Mouse (Mus musculus) heart, postnatal 36 days (tissue): ENCODE data around the gene Trak2. TPM values are rescaled to one million over a fixed set of nuclear protein-coding genes. Genes with fewer than 3 reads are reported as not detected.
"Not testable (repeated sequence)": the region's sequence is repeated elsewhere in the genome, so short reads cannot be mapped to it uniquely, and the experiment has no call there.

Source experiments
- DNase-seq, 2 experiments: peaks; one replicate each; pipeline ENCODE4 v3.0.0; 2021 to 2022
- intact Hi-C: fragments of 180-260 bp; cut with DNase I; formaldehyde crosslinking; loops from one replicate; pipeline ENCODE4 v1.15.1; 2025
- total RNA-seq, 2 experiments: library from RNA; stranded (reverse); gene quantifications; 2 replicates each; pipeline ENCODE4 v1.2.3; 2021

Trak2 gene
- total RNA-seq, 2 experiments from 2014 or later = 165 to 186 TPM

- intact Hi-C loops = no loop called here
- no peak for DNase-seq
These were observed 18.4 kb downstream of the Trak2 start for GRCm38 (mm10) chr1:58954578-58955410.

DNA sequence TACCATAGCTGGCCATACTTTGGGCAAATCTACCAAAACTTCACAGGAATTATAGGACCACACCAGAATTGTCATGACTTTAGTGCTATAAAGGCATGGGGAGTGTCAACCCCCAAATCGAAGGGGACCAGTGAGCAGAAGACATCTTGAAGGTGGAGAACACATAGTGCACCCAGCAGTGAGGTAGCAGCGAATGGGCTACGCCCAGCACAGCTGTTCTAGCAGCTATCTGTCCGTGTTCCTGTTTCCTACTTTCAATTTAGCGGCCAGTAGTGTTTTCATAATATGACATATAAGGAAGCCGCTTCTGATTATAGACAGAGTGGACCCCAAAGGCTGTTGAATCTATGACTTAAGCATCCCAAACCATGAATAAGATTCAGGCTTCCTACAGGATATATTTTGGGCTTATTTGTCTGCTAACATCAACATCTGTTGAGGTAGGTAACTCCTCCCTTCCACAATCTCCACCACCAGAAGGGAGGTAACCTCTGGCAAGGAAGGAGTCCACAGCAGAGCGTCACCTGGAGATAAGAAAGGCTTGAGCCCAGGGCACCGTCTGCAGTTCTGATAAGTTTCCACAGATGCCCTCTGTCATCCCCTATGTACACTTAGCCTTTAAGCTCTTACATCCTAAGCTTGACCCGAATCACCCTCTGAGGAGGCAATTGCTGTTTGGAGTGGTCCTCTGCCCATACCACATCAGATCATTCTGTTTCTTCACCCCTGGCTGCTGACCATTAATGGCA lies 19.4 kb downstream of the Trak2 start:
- intact Hi-C loops = no loop called here
- no peak for DNase-seq

DNA sequence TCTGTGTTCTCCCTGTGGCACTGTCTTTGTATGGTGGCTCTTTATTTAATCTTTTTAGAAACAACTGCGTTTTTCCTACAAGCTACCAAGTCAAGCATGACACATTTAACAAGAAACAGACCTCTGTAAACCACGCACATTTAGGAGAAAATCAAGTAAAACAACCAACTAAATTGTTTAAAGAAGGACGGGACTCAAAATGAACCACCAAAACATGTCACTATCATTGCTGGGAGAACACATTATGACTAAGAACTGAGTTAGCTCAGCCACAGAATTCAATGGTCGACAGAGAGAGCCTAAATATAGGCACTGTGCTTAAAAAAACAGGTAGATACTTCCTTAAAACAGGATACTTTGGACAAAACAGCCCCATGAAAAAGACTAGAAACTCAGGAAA lies 20.2 kb downstream of the Trak2 start:
- DNase-seq = no peak
- intact Hi-C loops = no loop called here

DNA sequence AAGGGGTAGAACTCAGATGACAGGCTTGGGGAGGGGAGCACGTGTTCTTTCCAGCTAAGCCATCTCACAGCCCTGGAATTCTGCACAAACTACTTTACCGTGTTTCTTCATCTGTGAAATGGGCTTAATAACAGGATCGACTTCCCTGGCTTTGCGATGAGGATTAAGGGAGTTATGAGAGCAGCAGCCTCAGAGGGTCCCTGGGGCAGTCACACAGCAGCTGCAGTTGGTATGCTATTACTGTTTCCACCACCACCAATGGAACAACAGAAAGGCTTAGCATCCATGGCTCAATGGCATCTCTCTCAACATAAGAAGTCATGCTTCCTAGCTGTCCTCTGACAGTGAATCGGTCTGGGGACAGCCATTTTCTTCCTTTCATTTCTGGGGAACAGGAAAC lies 20.7 kb downstream of the Trak2 start:
- no peak for DNase-seq
- intact Hi-C loops = no loop called here

GRCm38 (mm10) chr1:58951841-58952240 lies 21.4 kb downstream of the Trak2 start:
- peak in 1 of 2 experiments; percentile 13 for DNase-seq
- intact Hi-C loops = no loop called here

DNA sequence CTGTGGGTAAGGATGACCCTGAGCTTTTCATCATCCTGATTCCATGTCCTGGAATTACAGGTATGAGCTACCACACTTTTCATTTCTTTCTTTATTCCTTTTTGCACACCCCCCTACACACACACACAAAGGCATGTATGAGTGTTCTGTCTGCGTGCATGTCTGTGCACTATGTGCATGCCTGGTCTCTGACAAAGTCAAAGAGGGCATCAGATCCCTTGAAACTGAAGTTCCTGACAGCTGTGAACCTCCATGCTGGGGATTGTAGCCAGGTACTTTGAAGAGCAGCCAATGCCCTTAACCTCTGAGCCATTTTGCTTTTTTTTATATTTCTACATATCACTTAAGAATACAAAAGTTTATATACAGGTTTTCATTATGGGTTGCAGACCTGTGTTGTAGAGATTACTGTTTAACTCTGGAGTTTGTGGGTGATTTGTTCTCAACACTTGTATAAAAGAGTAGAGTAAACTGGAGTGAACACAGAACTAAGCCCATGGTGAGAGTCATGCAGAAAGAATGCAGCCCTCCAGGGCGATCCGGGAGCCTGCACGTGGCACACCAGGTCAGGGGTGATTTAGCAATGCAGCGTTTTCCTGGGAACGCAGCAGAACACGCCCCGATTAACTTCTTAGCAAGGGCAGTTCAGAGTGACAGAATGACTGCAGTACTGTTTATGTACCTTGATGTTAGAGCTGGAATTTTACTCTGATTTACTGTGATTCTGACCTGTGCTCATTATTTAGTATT lies 22.2 kb downstream of the Trak2 start:
- peak in 1 of 2 experiments; percentile 24 for DNase-seq
- intact Hi-C loops = no loop called here

DNA sequence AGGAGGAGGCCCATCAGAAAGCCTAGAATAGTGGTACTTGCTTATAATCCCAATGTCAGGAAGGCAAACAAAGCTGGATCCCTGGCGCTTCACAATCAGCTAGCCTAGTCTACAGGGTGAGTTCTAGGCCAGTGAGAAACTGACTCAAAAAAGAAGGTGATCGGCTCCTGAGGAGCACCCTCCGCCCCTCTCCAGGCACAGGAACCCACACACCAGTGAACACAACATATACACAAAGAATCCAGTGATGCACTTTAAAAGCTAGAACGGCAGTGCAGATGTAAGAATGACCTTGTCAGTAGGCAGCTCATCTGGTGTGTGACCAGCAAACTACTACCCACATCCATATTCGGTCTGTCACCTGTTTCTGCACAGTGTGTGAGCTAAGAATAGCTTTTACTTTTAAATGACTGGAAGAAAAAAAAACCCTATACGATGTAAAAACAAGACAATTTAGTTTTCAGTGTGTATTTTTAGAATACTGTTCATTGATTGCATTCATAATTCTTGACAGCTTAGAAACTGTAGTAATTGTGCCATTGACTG lies 23.6 kb downstream of the Trak2 start:
- no peak for DNase-seq
- intact Hi-C loops = no loop called here

- intact Hi-C loops = no loop called here
- no peak for DNase-seq
These were observed 26.5 kb downstream of the Trak2 start for GRCm38 (mm10) chr1:58946718-58947117.

- intact Hi-C loops = no loop called here
- no peak for DNase-seq
These were observed 27.1 kb downstream of the Trak2 start for GRCm38 (mm10) chr1:58945960-58946670.

- DNase-seq = no peak
- intact Hi-C loops = no loop called here
These were observed 27.7 kb downstream of the Trak2 start for GRCm38 (mm10) chr1:58945523-58945922.

DNA sequence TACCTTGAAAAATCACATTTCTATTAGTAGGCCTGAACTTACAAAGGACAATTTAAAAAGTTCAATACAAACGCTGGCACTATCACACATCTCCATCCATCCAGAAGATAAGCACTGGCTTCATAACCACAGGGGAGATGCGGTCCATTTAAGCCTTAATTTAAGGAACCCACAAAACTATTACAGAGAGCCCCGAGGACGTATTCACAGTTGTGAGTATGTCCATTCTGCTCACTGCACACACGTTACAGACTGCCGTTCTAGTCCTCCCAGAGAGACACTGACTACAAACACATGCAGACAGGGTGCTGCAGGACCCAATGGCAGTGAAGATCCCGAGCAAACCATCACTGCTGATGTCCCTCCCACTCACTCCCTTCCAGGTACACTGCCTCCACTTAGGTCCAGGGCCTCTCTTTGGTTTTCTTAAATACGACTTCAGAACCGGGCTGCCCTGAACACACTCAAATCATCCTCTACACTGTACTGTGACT lies 35.6 kb downstream of the Trak2 start:
- intact Hi-C loops = no loop called here
- DNase-seq = no peak

DNA sequence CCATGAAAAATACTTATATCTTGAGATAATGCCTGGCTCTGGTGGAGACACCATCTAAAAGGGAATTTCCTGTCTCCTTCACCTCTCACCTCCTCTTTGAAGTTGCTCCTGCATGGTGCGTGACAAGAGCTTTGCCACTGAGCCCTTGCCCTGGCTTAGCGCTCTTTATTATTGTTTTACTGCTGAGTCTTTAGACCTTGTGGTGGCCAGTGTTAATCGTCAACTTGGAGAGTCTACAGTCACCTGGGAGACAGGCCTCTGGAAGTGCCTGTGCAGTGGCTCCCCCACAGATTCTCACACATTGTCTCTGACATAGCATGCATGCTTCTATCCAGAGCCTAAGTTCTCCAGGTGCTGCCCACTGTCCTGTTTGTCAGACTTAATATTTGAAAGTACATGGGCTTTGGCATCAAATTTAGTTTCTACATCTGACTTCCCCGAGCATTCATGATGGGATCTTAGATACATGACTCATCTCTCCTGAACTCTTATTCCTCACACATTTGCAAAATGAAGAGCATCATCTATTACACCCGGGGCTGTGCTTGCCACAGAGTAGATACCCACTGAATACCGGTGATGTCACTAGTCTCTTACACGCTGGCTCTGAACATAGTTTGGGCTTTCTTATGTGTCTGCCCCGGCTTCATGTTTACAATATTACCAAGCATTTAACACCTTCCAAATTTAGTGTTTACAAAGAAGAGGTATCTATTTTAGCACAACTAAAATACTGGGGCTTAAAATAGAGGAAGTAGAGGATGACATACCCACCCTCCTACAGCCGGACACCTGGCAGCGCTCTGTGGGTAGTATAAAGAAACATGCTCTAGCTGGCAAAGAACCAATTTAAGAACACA lies 36.3 kb downstream of the Trak2 start:
- intact Hi-C loops = no loop called here

GRCm38 (mm10) chr1:58926664-58927063 lies 46.6 kb downstream of the Trak2 start:
- intact Hi-C loops = loop anchor here (10.0 kb wide), 1 partner anchor 48 kb away; the partner anchor contains the start of genes Stradb and Trak2

More for the DNA sequence above, 36.3 kb downstream of the Trak2 start:
- no peak for DNase-seq

DNA sequence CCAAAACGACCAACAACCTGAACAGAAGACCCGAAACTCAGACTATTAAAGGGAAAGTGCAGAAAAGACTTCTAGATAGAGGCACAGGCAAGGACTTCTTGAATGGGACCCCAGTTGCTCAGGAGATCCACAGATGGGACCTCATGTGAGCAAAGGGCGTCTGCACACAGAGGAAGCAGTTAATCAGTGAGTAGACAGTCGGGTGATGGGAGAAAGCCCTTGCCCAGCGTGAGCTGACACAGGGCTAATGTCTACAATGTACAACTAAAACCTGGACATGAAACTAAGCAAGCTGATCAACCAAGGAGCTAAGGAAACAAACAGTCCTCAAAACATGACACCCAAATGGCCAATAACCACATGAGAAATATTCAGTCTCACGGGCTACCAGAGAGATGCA lies 55.7 kb downstream of the Trak2 start:
- intact Hi-C loops = loop anchor here (5.0 kb wide), 1 partner anchor 75 kb away; no protein-coding TSS in a partner anchor
- no peak for DNase-seq

More at GRCm38 (mm10) chr1:58926664-58927063, 46.6 kb downstream of the Trak2 start:
- DNase-seq = no peak

- intact Hi-C loops = no loop called here
- DNase-seq = no peak
These were observed 63.5 kb downstream of the Trak2 start for GRCm38 (mm10) chr1:58909636-58910272.

DNA sequence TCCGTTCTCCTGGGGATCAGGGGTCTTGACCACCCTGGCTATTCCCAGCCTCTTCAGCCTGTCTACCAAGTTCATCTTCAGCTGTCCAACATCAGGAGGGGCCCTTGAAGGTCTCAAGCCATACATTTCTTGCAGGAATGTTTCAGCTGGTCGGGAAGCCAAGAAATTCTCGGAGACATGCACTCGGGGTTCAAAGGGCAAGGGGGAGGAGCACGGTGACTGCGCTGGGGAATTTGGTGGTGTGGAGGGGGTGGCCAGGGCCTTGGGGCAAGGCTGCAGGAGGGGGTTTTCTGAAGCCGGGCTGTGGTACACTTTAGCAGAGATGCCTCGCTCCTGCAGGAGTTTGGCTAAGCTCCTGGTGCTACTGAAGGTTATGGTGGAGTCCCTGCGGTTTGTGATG lies 69.5 kb downstream of the Trak2 start:
- intact Hi-C loops = no loop called here
- no peak for DNase-seq

GRCm38 (mm10) chr1:58897561-58897960 lies 75.7 kb downstream of the Trak2 start:
- intact Hi-C loops = loop anchor here (1.0 kb wide), 1 partner anchor 127 kb away; no protein-coding TSS in a partner anchor
- DNase-seq = peak; percentile 5 to 24

DNA sequence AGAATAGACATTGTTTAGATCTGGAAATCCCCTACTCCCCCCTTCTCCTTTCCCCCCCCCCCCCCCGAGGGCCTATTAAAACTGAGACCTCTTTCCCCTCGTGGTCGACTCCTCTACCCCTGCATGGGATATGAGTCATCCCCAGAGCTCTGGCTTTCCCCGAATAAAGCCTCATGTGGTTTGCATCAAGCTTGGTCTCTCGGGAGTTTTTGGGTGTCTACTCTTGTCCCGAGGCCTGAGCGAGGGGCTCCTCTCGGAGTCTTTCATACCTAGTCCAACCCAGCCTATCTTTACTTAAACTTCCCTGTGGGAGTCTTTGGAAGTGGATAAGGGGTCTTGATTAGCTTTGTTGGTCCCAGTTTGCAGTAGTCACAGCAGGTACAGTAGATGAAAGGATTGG lies 80.8 kb downstream of the Trak2 start:
- DNase-seq, intact Hi-C loops: not testable (repeated sequence)
